Mouse (Mus musculus) hindbrain, postnatal 0 days (tissue): ENCODE measurements around the gene Smyd3. TPM values are rescaled to one million over a fixed set of nuclear protein-coding genes. Genes with fewer than 3 reads are reported as not detected.
A peak's percentile ranks its signal among the peaks of the same experiment; 100 is the strongest.

ENCODE experiments used
- ATAC-seq: fragments of 200-750 bp; cut with Nextera tagmentation; 2 replicates; pipeline ENCODE4 v1.8.0; 2017; ENCODE audit warnings: mild to moderate bottlenecking, moderate TSS enrichment, moderate library complexity
- DNase-seq: peaks from one replicate; pipeline ENCODE4 v3.0.0-alpha.2; 2015; ENCODE audit warnings: low spot score
- H3K27ac ChIP-seq: fragments of 300-500 bp; sonication (generic); 2 replicates; pipeline ENCODE4 v1.5.1; 2014; ENCODE audit warnings: mild to moderate bottlenecking
- H3K27me3 ChIP-seq: fragments of 300-500 bp; sonication (generic); 2 replicates; pipeline ENCODE4 v1.6.1; 2014; ENCODE audit warnings: low read length, mixed read lengths; ENCODE audit not compliant: insufficient read depth
- H3K36me3 ChIP-seq: fragments of 300-500 bp; sonication (generic); 2 replicates; pipeline ENCODE4 v1.6.1; 2014; ENCODE audit warnings: low read length, mixed read lengths; ENCODE audit not compliant: insufficient read depth
- H3K4me1 ChIP-seq: fragments of 300-500 bp; sonication (generic); 2 replicates; pipeline ENCODE4 v1.6.1; 2014; ENCODE audit warnings: antibody characterized with exemption, low read length, mixed read lengths; ENCODE audit not compliant: insufficient read depth
- H3K4me2 ChIP-seq: fragments of 300-500 bp; sonication (generic); 2 replicates; pipeline ENCODE4 v1.6.1; 2014; ENCODE audit warnings: low read depth, mild to moderate bottlenecking, low read length, moderate library complexity, mixed read lengths
- H3K4me3 ChIP-seq: fragments of 300-500 bp; sonication (generic); 2 replicates; pipeline ENCODE4 v1.5.1; 2014; ENCODE audit warnings: low read length
- H3K9ac ChIP-seq: fragments of 300-500 bp; sonication (generic); replicated peaks from 2 replicates; pipeline ENCODE4 v1.6.1; 2014; ENCODE audit warnings: mild to moderate bottlenecking, low read length, moderate library complexity, mixed read lengths
- H3K9me3 ChIP-seq: fragments of 300-500 bp; sonication (generic); 2 replicates; pipeline ENCODE4 v1.6.1; 2016; ENCODE audit warnings: low read length, mixed read lengths
- CTCF ChIP-seq: IDR thresholded peaks from 2 replicates; pipeline ENCODE4 v1.5.1; 2016; ENCODE audit warnings: antibody characterized with exemption, control low read depth, low read depth
- WGBS: fragments of 180-500 bp; shearing (Covaris S2); extraction: QIAGEN DNeasy Blood & Tissue Kit; methylation state at CpG from one replicate; pipeline ENCODE4 v1.1.7; 2014; 5-methylcytosine and 5-hydroxymethylcytosine counted together
- polyA plus RNA-seq: library from polyadenylated mRNA; unstranded; fragments of >200 nt; fragmentation: Nextera tagmentation; extraction: Ambion mirVana; gene quantifications from 2 replicates; pipeline ENCODE4 v1.2.1, GENCODE M21; 2015
- total RNA-seq: library from RNA; depleted of rRNA; stranded (reverse); fragments of >200 nt; gene quantifications from 2 replicates; pipeline ENCODE4 v1.2.3, GENCODE M21; 2014

The Smyd3 gene
- total and polyA plus RNA-seq, 2 experiments from 2014 or later, result 15.4 to 26.1 TPM

DNA sequence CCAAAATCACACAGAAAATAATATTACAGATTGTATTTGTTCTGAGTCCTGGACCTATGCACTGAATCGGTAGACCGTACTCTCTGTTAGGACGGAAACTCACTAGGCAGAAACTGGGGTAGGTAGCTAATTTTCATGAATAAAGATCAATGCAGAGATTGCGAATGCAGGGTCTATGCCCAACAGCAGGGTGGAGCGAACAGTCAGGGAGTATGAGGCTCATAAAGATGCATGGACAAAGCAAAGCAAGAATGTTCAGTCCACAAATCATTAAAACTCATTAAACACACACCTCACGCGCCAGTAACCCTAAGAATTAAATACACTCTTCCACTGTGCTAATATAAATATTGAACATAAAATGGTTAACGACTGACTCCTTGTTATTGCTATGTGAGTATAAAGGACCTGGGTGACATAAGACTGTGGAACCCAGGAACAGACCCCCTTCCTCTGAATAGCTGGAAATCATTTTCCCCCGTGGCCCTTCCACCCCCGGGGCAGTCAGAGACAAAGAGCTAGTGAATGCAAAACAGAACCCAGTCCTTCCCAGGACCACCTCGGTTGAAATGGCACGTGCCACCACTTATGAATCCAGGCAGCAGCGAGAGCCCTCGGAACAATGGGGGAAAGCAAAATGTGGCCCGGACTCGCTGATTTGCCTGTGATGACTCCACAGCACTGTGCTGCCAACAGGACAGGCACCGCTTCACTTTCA lies 71.6 kb downstream of the Smyd3 start:
- H3K4me1 ChIP-seq, result no peaks in the 10 kb centered on the region; the same call in none of the 2 replicates
- H3K4me3 ChIP-seq, result no peak overlapping the region
- no peaks in the 10 kb centered on the region for H3K27me3 ChIP-seq
- H3K27ac ChIP-seq, result no peak overlapping the region
- peak; percentile 74 for DNase-seq
- ATAC-seq, result peak; percentile 83
- WGBS, result 26% methylated on average over 17 of the region's 17 CpGs
- H3K36me3 ChIP-seq, result no peaks in the 10 kb centered on the region
- no peak overlapping the region for H3K9ac ChIP-seq
- no peak for TF ChIP-seq CTCF
- H3K9me3 ChIP-seq, result no peaks in the 10 kb centered on the region
- H3K4me2 ChIP-seq, result peak overlapping the region; percentile 19; the same call in 1 of the 2 replicates

DNA sequence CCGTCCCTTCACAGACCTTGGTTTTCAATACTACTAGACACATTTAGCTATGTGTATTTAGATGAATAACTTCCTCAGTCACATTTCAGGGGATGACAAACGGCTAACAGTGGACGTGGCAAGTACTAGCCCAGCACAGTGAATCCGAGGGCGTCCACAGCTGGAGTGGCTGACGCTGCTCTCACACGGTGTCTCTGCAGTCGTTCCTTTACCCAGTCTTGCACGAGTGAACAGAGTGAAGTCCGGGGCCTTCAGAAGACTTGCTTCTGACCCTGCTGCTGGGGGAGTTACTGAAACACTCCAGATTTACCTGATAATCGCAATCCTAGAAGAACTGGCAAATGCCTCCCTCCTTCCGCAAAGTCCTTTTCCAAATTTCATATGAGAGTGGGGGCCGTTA lies 74.0 kb downstream of the Smyd3 start:
- Histone ChIP-seq H3K4me2 (no peak overlapping the region), H3K4me1 (no peaks in the 10 kb centered on the region; the same call in none of the 2 replicates), H3K36me3 (no peaks in the 10 kb centered on the region), H3K9ac (no peak overlapping the region), H3K4me3 (no peak overlapping the region), H3K27ac (no peak overlapping the region), H3K9me3 (no peaks in the 10 kb centered on the region), H3K27me3 (no peaks in the 10 kb centered on the region)
- no peak for TF ChIP-seq CTCF
- 82% methylated on average over 13 of the region's 13 CpGs for whole genome bisulfite sequencing
- no peak for ATAC-seq
- DNase-seq, result no peak

DNA sequence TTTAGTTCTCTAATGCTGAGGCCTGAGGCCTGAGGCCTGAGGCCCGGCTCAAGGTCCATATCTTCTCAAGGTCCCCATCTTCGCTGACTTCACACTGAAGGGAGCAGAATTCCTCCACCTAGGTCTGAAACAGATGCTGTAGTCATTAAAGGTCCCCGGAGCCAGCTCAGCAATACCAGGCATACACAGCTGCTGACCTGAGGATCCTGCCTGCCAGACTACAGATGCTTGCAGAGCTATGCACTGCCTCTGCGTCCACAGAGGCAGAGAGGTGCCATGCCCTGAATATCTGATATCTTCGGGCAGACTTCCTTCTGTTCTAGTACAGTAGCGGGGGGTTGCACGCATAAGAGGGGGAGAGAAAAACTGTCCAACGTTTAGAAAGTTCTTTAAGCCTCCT lies 74.4 kb downstream of the Smyd3 start:
- H3K4me3 ChIP-seq, result no peak overlapping the region
- no peak overlapping the region for H3K9ac ChIP-seq
- no peak overlapping the region for H3K4me2 ChIP-seq
- no peak for ATAC-seq
- H3K36me3 ChIP-seq, result no peaks in the 10 kb centered on the region
- H3K9me3 ChIP-seq, result no peaks in the 10 kb centered on the region
- no peak overlapping the region for H3K27ac ChIP-seq
- TF ChIP-seq CTCF, result no peak
- no peaks in the 10 kb centered on the region; the same call in none of the 2 replicates for H3K4me1 ChIP-seq
- WGBS, result 74% methylated on average over 8 of the region's 8 CpGs
- no peaks in the 10 kb centered on the region for H3K27me3 ChIP-seq
- DNase-seq, result no peak

DNA sequence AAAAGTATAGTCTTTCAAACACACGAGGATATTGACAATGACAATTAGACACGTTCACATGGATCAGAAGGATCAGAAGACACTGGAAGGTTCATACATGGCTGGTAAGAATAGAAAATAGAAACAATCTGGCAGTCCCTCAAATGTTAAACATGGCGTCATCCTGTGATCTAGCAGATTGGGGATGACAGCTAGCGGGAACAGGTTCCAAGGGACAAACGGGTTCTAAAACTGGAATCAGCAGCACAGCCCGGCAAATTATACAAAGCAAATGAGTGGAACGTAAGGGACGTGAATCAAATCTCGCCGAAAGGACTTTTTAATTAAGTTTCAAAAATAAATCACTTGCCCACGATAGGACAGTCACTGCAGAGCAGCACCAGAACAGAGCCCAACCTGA lies 81.2 kb downstream of the Smyd3 start:
- H3K4me2 ChIP-seq, result no peak overlapping the region
- WGBS, result 76% methylated on average over 11 of the region's 11 CpGs
- TF ChIP-seq CTCF, result no peak
- no peaks in the 10 kb centered on the region for H3K4me1 ChIP-seq
- no peak for DNase-seq
- no peak overlapping the region for H3K27ac ChIP-seq
- H3K4me3 ChIP-seq, result no peak overlapping the region
- no peak for ATAC-seq
- H3K9ac ChIP-seq, result no peak overlapping the region
- no peaks in the 10 kb centered on the region for H3K27me3 ChIP-seq
- H3K36me3 ChIP-seq, result no peaks in the 10 kb centered on the region
- no peaks in the 10 kb centered on the region for H3K9me3 ChIP-seq

DNA sequence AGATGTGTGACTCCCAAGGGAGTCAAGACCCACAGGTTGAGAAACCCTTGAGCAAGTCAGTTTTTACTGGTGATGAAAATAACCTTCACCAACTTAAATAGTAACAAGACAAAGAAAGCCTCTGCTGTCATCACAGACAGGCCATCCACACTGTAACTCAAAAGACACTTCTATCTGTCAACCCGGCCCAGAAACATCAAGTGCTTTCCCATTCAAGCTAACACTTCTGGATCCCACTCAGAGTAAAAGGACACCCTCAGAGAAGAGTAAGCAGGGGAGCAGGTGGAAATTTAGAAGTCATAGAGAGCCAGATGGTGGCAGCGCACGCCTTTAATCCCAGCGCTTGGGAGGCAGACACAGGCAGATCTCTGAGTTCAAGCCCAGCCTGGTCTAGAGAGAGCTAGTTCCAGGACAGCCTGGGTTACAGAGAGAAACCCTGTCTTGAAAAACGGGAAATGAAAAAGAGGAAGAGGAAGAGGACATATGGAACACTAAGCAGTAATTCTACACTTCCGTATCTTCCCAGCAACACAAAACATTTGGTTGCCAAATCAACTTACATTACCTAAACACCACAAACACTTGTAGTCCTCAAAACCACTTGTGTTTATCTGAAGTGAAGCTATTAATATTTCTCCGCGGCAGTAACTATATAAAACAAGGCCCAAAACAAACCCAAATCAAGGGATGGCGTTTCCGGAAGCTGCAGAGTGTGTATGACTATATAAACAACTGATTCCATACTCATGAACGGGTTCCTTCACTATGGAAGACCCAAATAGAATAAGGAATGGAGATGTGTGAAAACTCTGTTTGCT lies 83.2 kb downstream of the Smyd3 start:
- no peak for ATAC-seq
- no peak for DNase-seq
- Histone ChIP-seq H3K4me1 (no peaks in the 10 kb centered on the region), H3K9me3 (no peaks in the 10 kb centered on the region), H3K36me3 (no peaks in the 10 kb centered on the region), H3K27ac (no peak overlapping the region), H3K9ac (no peak overlapping the region), H3K4me3 (no peak overlapping the region), H3K4me2 (no peak overlapping the region), H3K27me3 (no peaks in the 10 kb centered on the region)
- WGBS, result 92% methylated on average over 11 of the region's 11 CpGs
- no peak for TF ChIP-seq CTCF

DNA sequence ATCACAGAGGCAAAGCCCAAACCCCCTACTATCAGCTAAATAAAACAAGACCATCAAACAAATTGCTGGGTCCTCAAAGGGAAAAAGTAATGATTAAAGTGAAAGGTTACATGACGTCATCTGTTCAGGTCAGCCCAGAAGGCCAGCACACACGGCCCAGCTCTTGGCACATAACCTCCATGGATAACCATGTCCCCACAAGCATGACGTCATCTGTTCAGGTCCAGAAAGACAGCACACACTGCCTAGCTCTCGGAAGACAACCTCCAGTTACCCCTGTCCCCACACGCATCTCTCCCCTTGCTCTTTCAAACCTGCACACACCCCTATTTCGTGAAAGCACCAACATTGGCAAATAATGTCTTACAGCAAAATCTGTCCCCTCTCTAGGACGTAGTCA lies 84.0 kb downstream of the Smyd3 start:
- no peak for DNase-seq
- Histone ChIP-seq H3K36me3 (no peaks in the 10 kb centered on the region), H3K27me3 (no peaks in the 10 kb centered on the region), H3K27ac (no peak overlapping the region), H3K4me1 (no peaks in the 10 kb centered on the region), H3K4me2 (no peak overlapping the region), H3K9ac (no peak overlapping the region), H3K9me3 (no peaks in the 10 kb centered on the region), H3K4me3 (no peak overlapping the region)
- 92% methylated on average over 7 of the region's 7 CpGs for WGBS
- no peak for TF ChIP-seq CTCF
- no peak for ATAC-seq

DNA sequence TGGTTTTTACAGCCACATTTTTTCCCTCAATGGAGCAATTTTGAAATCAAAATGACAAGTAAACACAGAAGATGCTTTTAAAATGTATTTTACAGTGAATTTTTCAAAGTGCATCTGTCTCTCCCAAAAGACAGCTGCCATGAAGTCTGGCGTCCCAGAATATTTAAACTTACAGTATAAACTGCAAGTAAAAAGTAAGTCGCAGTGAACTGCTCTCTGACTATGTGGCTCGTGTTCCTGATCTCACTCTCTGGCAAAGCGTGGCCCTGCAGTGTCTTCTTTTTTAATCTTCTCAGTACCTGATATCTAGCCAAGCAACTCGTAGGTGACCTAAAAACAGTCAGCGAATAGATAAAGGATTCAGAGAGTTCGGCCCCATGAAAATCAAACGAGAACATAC lies 84.5 kb downstream of the Smyd3 start:
- ATAC-seq (no peak), DNase-seq (no peak)
- Histone ChIP-seq H3K36me3 (no peaks in the 10 kb centered on the region), H3K4me3 (no peak overlapping the region), H3K27ac (no peak overlapping the region), H3K9ac (no peak overlapping the region), H3K27me3 (no peaks in the 10 kb centered on the region), H3K4me2 (no peak overlapping the region), H3K4me1 (no peaks in the 10 kb centered on the region), H3K9me3 (no peaks in the 10 kb centered on the region)
- no peak for TF ChIP-seq CTCF
- 84% methylated on average over 8 of the region's 8 CpGs for WGBS
